Mouse (Mus musculus) MEL (cell line): Measurements from ENCODE around the gene Gpc3.

ENCODE experiments used
- CTCF ChIP-seq, 3 experiments: IDR thresholded peaks in 2 of 3; conservative IDR thresholded peaks in 1 of 3; 2 replicates each; pipeline ENCODE4 v1.5.1; 2011 to 2012; ENCODE audit warnings: low read length in 3 of 3, low read depth in 2 of 3, mild to moderate bottlenecking in 2 of 3, improper control_type of control experiment in 1 of 3, inconsistent platforms in 1 of 3, mixed read lengths in 1 of 3, moderate library complexity in 1 of 3; ENCODE audit not compliant: control insufficient read depth in 1 of 3, insufficient read depth in 1 of 3, poor library complexity in 1 of 3, severe bottlenecking in 1 of 3
- EP300 ChIP-seq, 2 experiments: IDR thresholded peaks; 2 replicates each; pipeline ENCODE4 v1.6.1; 2011; ENCODE audit warnings: improper control_type of control experiment in 2 of 2, low read length in 2 of 2, low read depth in 1 of 2, mild to moderate bottlenecking in 1 of 2
- GATA1 ChIP-seq: IDR thresholded peaks from 2 replicates; pipeline ENCODE4 v1.6.1; 2011; ENCODE audit warnings: low read depth, low read length, improper control_type of control experiment
- HCFC1 ChIP-seq: IDR thresholded peaks from 2 replicates; pipeline ENCODE4 v1.6.1; 2012; ENCODE audit warnings: low read depth, mild to moderate bottlenecking, inconsistent platforms, low read length, improper control_type of control experiment, moderate library complexity
- MAX ChIP-seq: IDR thresholded peaks from 2 replicates; pipeline ENCODE4 v1.6.1; 2011; ENCODE audit warnings: low read length, improper control_type of control experiment
- NELFE ChIP-seq: IDR thresholded peaks from 2 replicates; pipeline ENCODE4 v1.6.1; 2011; ENCODE audit warnings: low read depth, low read length, improper control_type of control experiment
- POLR2A ChIP-seq, 2 experiments: IDR thresholded peaks; 2 replicates each; pipeline ENCODE4 v1.6.1; 2011 to 2012; ENCODE audit warnings: low read length in 2 of 2, mild to moderate bottlenecking in 2 of 2, control low read depth in 1 of 2, improper control_type of control experiment in 1 of 2, low read depth in 1 of 2, moderate library complexity in 1 of 2; ENCODE audit not compliant: control insufficient read depth in 1 of 2, insufficient read depth in 1 of 2, poor library complexity in 1 of 2
- ZNF384 ChIP-seq: IDR thresholded peaks from 2 replicates; pipeline ENCODE4 v1.6.1; 2012; ENCODE audit warnings: low read depth, mild to moderate bottlenecking, inconsistent platforms, low read length, improper control_type of control experiment

DNA sequence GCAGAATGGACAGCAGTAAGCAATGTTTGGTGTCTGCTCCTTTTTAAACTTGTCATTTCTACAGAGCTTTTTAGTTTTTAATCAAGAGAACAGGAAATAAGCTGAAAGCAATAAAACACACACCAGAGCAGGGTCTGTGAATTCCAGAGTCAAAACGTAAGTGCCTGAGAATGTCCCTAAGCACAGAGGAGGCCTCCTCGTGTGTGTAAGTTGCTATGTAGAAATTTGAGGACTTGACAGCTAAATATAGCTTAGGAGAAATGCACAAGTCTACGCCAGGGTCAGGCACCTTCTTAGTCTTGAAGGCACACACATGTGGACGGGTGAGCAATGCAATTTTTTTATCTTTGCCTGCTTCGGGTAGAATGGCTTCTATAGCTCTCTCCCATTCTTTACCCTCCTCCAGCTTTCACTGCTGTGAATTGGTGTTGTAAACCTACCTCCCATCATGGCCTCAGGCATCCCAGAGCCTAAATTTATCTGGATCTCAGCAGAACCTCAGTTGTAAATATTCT lies 158.6 kb downstream of the Gpc3 start:
- TF ChIP-seq HCFC1 (no peak), POLR2A (IDR thresholded peaks at IDR 0.05; ENCODE audit: control insufficient read depth in 1 of 2, insufficient read depth in 1 of 2, low read depth in 1 of 2, low read length in 2 of 2, poor library complexity in 1 of 2) (no peak), MAX (no peak), CTCF (IDR thresholded peaks at IDR 0.05 in 2 of 3, conservative IDR thresholded peaks at IDR 0.05 in 1 of 3; ENCODE audit: control insufficient read depth in 1 of 3, insufficient read depth in 1 of 3, low read depth in 2 of 3, low read length in 3 of 3, poor library complexity in 1 of 3, severe bottlenecking in 1 of 3) (no peak), EP300 (IDR thresholded peaks at IDR 0.05; ENCODE audit: low read depth in 1 of 2, low read length in 2 of 2) (no peak), GATA1 (no peak), ZNF384 (no peak), NELFE (no peak)
